Mouse (Mus musculus) hindbrain, embryonic 16.5 days (tissue): ENCODE data around the gene Arpc1b. TPM values are rescaled to one million over a fixed set of nuclear protein-coding genes. Genes with fewer than 3 reads are reported as not detected.
"Not testable (repeated sequence)": the region's sequence is repeated elsewhere in the genome, so short reads cannot be mapped to it uniquely, and the experiment has no call there.

Experiments
- ATAC-seq: fragments of 200-750 bp; cut with Nextera tagmentation; 2 replicates; pipeline ENCODE4 v1.8.0; 2017; ENCODE audit warnings: moderate TSS enrichment, moderate library complexity
- H3K27ac ChIP-seq: fragments of 300-500 bp; sonication (generic); 2 replicates; pipeline ENCODE4 v1.5.1; 2014; ENCODE audit warnings: low read depth, mild to moderate bottlenecking, control low read depth, low read length, moderate library complexity
- H3K27me3 ChIP-seq: fragments of 300-500 bp; sonication (generic); replicated peaks from 2 replicates; pipeline ENCODE4 v1.6.1; 2014; ENCODE audit warnings: low read length; ENCODE audit not compliant: control insufficient read depth, insufficient read depth
- H3K36me3 ChIP-seq: fragments of 300-500 bp; sonication (generic); 2 replicates; pipeline ENCODE4 v1.6.1; 2014; ENCODE audit warnings: mild to moderate bottlenecking, low read length, moderate library complexity, mixed read lengths; ENCODE audit not compliant: control insufficient read depth, insufficient read depth
- H3K4me1 ChIP-seq: fragments of 300-500 bp; sonication (generic); 2 replicates; pipeline ENCODE4 v1.6.1; 2014; ENCODE audit warnings: low read depth, low read length; ENCODE audit not compliant: control insufficient read depth, insufficient read depth
- H3K4me2 ChIP-seq: fragments of 300-500 bp; sonication (generic); 2 replicates; pipeline ENCODE4 v1.6.1; 2014; ENCODE audit warnings: mild to moderate bottlenecking, low read length, control low read depth, moderate library complexity
- H3K4me3 ChIP-seq: fragments of 300-500 bp; sonication (generic); 2 replicates; pipeline ENCODE4 v1.5.1; 2014; ENCODE audit warnings: mild to moderate bottlenecking, low read length, control low read depth, moderate library complexity
- H3K9ac ChIP-seq: fragments of 300-500 bp; sonication (generic); 2 replicates; pipeline ENCODE4 v1.6.1; 2014; ENCODE audit warnings: low read depth, mild to moderate bottlenecking, control low read depth, low read length, moderate library complexity
- H3K9me3 ChIP-seq: fragments of 300-500 bp; sonication (generic); 2 replicates; pipeline ENCODE4 v1.6.1; 2014; ENCODE audit warnings: mild to moderate bottlenecking, low read length, moderate library complexity; ENCODE audit not compliant: control insufficient read depth
- WGBS: fragments of 180-500 bp; shearing (Covaris S2); extraction: QIAGEN DNeasy Blood & Tissue Kit; methylation state at CpG from one replicate; pipeline ENCODE4 v1.1.7; 2014; 5-methylcytosine and 5-hydroxymethylcytosine counted together
- polyA plus RNA-seq: library from polyadenylated mRNA; unstranded; fragments of >200 nt; fragmentation: Nextera tagmentation; extraction: Ambion mirVana; gene quantifications from 2 replicates; pipeline ENCODE4 v1.2.1, GENCODE M21; 2015

The Arpc1b gene
- polyA plus RNA-seq, 1 experiment from 2014 or later, result 72.7 TPM

DNA sequence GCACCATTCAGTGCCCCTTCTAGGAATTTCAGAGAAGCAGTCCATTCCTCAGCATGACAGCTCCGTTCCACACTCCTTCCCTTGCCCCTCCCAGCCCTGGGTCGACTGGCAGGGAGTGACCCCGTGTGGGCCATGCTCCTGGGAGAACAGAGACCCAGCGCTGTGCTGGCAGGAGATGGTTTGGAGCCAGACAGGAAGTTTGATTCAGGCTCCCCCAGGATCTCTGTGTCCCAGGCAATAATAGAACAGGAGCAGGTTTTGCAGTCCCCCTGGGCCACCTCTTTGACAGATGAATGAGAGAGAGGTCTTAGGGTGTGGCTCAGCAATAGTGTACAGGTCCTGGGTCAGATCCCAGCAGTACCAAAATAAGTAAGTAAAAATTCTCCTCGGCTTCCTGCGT lies 4.0 kb downstream of the Arpc1b start:
- 58% methylated on average over 6 of the region's 6 CpGs for WGBS

DNA sequence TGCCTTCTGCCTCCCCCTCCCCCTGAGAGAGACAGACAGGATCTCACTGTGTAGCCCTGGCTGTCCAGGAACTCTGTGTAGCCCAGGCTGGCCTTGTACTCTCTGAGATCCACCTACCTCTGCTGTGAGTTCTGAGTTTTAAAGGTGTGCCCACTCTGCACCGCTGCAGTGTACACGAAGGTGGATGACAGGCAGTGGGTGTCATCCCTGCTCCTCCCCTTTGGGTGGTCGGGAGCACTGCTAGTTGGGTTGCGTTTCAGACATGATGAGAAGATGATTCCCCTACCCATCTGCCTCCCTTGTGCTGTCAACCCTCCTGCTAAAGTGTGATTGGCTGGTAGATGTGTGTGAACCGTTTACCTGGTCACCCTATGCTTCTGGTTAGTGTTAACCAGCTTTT lies 4.4 kb downstream of the Arpc1b start:
- H3K9ac ChIP-seq, result no peak overlapping the region
- H3K4me3 ChIP-seq, result no peak overlapping the region
- 86% methylated on average over 5 of the region's 5 CpGs for WGBS
- no peaks in the 10 kb centered on the region for H3K9me3 ChIP-seq
- no peaks in the 10 kb centered on the region for H3K36me3 ChIP-seq
- no peak for ATAC-seq
- peaks cover 5% of the 10 kb centered on the region; the same call in 1 of the 2 replicates for H3K27me3 ChIP-seq
- H3K4me1 ChIP-seq, result peaks cover 9% of the 10 kb centered on the region
- H3K27ac ChIP-seq, result no peak overlapping the region
- no peak overlapping the region for H3K4me2 ChIP-seq

More for the DNA sequence above, 4.0 kb downstream of the Arpc1b start:
- Histone ChIP-seq H3K4me3 (no peak overlapping the region), H3K27me3 (peaks cover 5% of the 10 kb centered on the region; the same call in 1 of the 2 replicates), H3K9me3 (no peaks in the 10 kb centered on the region), H3K4me2 (no peak overlapping the region), H3K9ac (no peak overlapping the region), H3K36me3 (no peaks in the 10 kb centered on the region), H3K27ac (no peak overlapping the region), H3K4me1 (peaks cover 9% of the 10 kb centered on the region)
- ATAC-seq, result no peak

DNA sequence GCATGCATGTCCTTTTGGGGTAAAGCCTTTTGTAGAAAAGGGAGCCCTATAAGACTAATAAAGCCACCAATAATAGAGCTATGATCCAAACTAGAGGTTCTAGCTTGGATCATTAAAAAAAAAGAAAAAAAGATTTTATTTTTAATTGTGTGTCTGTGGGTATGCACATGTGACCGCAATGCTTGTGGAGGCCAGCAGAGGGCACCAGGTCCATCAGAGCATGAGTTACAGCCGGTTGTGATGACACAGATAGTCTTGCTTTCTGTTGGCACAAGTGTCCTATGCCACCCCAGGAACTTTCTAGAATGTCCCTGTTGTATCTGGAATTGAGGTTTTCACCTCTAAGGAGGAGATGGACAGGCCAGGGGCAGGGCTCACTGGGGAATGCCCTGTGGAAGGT lies 5.4 kb downstream of the Arpc1b start:
- no peak for ATAC-seq
- Histone ChIP-seq H3K27me3 (peaks cover 5% of the 10 kb centered on the region; the same call in 1 of the 2 replicates), H3K9me3 (no peaks in the 10 kb centered on the region), H3K9ac (no peak overlapping the region), H3K4me2 (no peak overlapping the region), H3K27ac (no peak overlapping the region), H3K4me3 (no peak overlapping the region), H3K36me3 (no peaks in the 10 kb centered on the region; the same call in none of the 2 replicates), H3K4me1 (peaks cover 4% of the 10 kb centered on the region)
- 83% methylated on average over 2 of the region's 2 CpGs for WGBS

DNA sequence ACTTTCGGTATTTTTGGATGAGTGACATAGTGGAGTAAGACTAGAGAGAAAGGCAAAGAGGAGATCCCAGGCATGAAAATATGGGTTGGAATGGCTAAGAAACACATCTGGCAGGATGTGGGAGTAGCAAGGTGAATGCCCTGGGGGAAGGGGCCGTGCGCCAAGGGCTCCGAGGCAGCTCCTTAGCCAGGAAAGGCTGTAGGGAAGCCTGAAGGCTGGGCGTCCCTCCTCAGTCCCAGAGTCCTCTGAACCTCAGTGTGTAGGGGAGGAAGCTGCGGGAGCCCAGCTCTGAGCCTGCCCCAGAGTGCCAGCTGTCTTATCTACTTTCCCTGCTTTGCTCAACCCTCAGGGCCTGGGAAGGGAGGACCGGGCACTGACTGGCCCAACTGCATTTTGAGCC lies 6.9 kb downstream of the Arpc1b start:
- Histone ChIP-seq H3K9me3 (no peaks in the 10 kb centered on the region), H3K27ac (no peak overlapping the region), H3K4me1 (no peaks in the 10 kb centered on the region), H3K4me2 (no peak overlapping the region), H3K36me3 (no peaks in the 10 kb centered on the region; the same call in none of the 2 replicates), H3K27me3 (no peaks in the 10 kb centered on the region), H3K9ac (no peak overlapping the region), H3K4me3 (no peak overlapping the region)
- 80% methylated on average over 7 of the region's 7 CpGs for WGBS
- no peak for ATAC-seq

DNA sequence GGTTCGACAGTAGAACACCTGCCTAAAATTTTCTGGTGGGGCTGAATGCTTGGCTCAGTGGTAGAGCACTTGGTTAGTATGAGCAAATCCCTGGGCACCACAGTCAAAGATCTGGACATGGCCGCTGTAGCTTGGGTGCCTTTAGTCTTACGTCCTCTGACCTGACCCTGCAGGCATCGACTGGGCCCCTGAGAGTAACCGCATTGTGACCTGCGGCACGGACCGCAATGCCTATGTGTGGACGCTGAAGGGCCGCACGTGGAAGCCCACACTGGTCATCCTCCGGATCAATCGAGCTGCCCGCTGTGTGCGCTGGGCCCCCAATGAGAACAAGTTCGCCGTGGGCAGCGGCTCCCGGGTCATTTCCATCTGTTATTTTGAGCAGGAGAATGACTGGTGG lies 9.4 kb downstream of the Arpc1b start:
- H3K4me1 ChIP-seq, result no peaks in the 10 kb centered on the region
- H3K9me3 ChIP-seq, result no peaks in the 10 kb centered on the region
- peaks cover 12% of the 10 kb centered on the region for H3K36me3 ChIP-seq
- H3K9ac ChIP-seq, result no peak overlapping the region
- WGBS, result 92% methylated on average over 19 of the region's 19 CpGs
- H3K27ac ChIP-seq, result no peak overlapping the region
- H3K4me2 ChIP-seq, result no peak overlapping the region
- no peak for ATAC-seq
- no peaks in the 10 kb centered on the region for H3K27me3 ChIP-seq
- no peak overlapping the region for H3K4me3 ChIP-seq

DNA sequence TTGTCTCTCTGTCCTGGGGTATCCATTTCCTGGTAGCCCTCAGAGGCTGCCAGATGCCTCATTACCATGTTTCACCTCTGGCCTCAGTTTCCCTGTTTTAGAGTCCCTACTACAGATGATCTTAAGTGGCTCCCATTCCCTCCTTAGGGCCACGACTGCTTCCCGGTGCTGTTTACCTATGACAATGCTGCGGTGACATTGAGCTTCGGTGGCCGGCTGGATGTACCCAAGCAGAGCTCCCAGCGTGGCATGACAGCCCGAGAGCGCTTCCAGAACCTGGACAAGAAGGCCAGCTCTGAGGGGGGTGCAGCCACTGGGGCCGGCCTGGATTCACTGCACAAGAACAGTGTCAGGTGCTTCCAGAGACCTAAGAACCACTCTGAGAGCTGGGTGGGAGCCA lies 12.6 kb downstream of the Arpc1b start:
- Histone ChIP-seq H3K27me3 (no peaks in the 10 kb centered on the region), H3K4me1 (no peaks in the 10 kb centered on the region), H3K9me3 (no peaks in the 10 kb centered on the region), H3K4me2 (no peak overlapping the region), H3K4me3 (no peak overlapping the region), H3K9ac (no peak overlapping the region), H3K36me3 (peaks cover 32% of the 10 kb centered on the region), H3K27ac (no peak overlapping the region)
- ATAC-seq, result no peak
- WGBS, result 95% methylated on average over 9 of the region's 9 CpGs

DNA sequence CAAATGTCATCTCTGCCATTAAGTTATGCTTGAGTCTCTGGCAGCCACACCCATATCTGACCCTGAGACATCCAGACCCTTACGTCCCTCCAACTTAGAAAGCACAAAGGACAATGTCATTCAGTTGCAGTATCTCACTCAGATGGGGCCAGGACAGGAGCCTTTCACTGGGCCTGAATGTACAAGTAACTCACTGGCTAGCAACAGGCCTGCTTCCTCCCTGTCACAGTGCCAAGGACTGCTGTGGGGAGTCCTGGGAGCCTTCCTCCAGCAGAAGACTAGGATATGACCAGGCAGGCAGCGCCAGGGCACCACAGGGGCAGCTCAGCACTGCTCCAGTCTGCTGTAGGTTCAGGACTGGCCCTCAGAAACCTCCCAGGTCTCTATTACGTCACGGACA lies 15.1 kb downstream of the Arpc1b start:
- H3K27ac ChIP-seq, result no peak overlapping the region
- H3K36me3 ChIP-seq, result peaks cover 55% of the 10 kb centered on the region
- no peak overlapping the region for H3K4me3 ChIP-seq
- H3K4me1 ChIP-seq, result no peaks in the 10 kb centered on the region
- H3K9ac ChIP-seq, result no peak overlapping the region
- WGBS, result 86% methylated on average over 4 of the region's 4 CpGs
- ATAC-seq, result no peak
- no peaks in the 10 kb centered on the region for H3K27me3 ChIP-seq
- no peak overlapping the region for H3K4me2 ChIP-seq
- no peaks in the 10 kb centered on the region for H3K9me3 ChIP-seq

DNA sequence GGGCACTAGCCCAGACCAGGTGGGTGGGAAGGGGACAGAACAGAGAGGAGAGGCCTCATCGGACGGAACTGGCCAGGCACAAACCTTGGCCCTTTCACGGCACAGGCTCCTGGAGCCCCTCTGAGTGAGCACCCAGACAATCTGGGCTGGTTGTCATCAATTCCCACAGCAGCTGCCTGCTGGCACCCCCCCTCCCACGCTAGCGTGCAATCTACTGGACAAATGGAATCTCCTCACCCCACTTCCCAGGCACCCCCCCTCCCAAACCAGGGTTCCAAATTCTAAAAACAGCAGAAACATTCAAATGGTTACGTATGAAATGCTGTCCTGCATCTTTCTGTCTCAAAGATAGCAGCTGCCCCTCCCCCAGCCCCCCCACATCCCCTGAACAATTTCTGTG lies 15.8 kb downstream of the Arpc1b start:
- not testable (repeated sequence) for H3K27me3 ChIP-seq, H3K4me1 ChIP-seq, H3K27ac ChIP-seq, H3K4me2 ChIP-seq, ATAC-seq, H3K4me3 ChIP-seq, H3K9ac ChIP-seq, H3K9me3 ChIP-seq
- H3K36me3 ChIP-seq, result peaks cover 61% of the 10 kb centered on the region
- 98% methylated on average over 5 of the region's 6 CpGs for WGBS

DNA sequence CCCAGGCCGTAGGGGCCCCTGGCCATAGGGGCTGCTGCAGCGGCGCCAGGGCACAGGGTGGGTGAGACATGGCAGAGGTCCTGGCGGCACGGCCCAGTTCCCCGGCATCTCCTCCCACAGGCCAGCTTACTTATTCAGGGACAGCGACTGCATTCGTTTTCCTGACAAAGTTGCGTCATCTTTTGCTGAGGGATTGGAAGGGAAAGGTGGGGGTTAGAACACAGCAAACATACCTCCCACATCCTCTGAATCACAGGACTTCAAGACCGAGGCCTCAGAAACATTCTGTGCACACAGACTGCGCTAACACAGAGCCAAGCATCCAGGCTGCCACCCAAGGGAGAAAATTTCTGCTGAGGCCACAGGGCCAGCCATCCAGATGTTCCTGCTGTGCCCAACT lies 16.2 kb downstream of the Arpc1b start:
- Histone ChIP-seq H3K9me3 (no peaks in the 10 kb centered on the region), H3K4me3 (no peak overlapping the region), H3K27me3 (no peaks in the 10 kb centered on the region), H3K27ac (no peak overlapping the region), H3K4me2 (no peak overlapping the region), H3K4me1 (no peaks in the 10 kb centered on the region), H3K9ac (no peak overlapping the region), H3K36me3 (peaks cover 63% of the 10 kb centered on the region)
- WGBS, result 95% methylated on average over 11 of the region's 11 CpGs
- no peak for ATAC-seq

DNA sequence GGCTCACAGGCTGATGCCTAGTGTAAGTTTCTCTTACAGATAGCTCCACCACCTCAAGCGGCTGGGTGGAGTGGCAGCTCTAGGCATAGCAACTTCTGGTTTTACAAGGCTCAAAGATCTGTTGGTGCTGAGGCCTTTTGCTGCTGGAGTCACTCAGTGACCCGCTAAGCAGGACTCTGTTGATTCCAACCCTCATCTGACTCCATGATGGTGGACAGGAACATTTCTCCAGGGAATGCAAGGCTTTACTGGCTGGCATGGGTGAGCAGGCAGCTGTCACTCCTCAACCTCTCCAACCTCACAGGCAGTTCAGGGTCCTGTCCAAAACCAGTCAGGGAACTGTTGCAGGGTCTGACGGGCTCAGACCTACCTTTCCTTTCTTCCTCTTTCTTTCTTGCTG lies 17.0 kb downstream of the Arpc1b start:
- H3K4me1 ChIP-seq, result no peaks in the 10 kb centered on the region
- no peak overlapping the region for H3K9ac ChIP-seq
- no peaks in the 10 kb centered on the region for H3K9me3 ChIP-seq
- 94% methylated on average over 3 of the region's 3 CpGs for WGBS
- H3K27ac ChIP-seq, result no peak overlapping the region
- H3K4me2 ChIP-seq, result no peak overlapping the region
- H3K27me3 ChIP-seq, result no peaks in the 10 kb centered on the region
- no peak overlapping the region for H3K4me3 ChIP-seq
- no peak for ATAC-seq
- peaks cover 64% of the 10 kb centered on the region for H3K36me3 ChIP-seq
